7 mouse cellular contexts compared by ENCODE assay signal in the genomic region with DNA sequence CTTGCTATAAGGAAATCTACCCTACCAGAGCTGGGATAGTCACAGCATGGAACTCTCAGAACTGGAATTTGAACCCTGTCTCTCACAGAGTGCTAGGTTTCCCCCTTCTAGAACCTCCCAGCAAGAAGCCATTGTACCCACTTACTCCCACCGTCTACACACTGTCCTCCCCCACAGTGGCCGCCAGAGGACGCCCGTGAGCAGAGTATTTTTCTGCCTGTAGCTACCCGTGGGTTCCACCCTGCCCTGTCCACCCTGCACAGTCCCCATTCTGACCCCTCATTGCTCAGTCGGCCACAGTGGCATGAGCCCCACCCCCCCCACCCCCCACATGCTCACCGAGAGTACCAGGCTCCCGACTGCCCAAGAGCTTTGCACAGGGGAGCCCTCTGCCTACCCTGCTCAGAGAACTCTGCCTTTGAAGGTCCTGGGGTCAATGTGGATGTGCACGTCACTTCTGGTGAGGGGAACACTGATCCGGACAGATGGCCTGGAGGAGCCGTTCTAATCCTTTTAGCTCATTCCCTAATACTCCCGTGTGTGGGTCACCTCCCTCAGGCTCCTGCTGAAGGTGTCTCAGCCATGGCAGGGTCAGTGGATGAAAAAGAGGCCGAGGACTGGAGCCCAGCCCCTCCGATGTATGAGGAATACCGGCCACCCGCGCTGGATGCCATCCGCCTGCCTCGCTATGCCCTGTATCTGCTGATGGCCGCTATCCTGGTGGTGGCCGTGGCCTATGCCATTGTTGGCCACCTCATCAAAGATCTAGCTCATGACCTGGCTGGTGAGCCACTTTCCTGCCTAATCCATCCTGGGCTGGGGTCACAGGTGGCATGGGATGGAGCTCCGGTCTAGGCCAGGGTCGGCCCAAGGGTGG. TPM values are rescaled to one million over a fixed set of nuclear protein-coding genes. Genes with fewer than 3 reads are reported as not detected.
DNase-seq lines count a peak whose midpoint lies in the region; ATAC-seq lines count a peak whose summit lies in the region.

No protein-coding gene starts in this region.

- WGBS in forebrain, embryonic 13.5 days, result 57% methylated on average over 22 of the region's 23 CpGs

- H3K4me3 ChIP-seq in forebrain, embryonic 13.5 days, result no peak overlapping the region

- DNase-seq in Muller cell, postnatal 12 days (ENCODE audit: inconsistent ontology term), result peak; percentile 78
- DNase-seq in brain, adult 2 months (ENCODE audit: low read depth, low spot score), result peak; percentile 65
- DNase-seq in layer of hippocampus, postnatal 25 days (ENCODE audit: extremely low spot score in 1 of 2, low spot score in 1 of 2), result peak; percentile 75 to 86
- DNase-seq in lung, postnatal 36 days, result peak; percentile 79
- peak; percentile 80 for DNase-seq in retina, postnatal 7 days (ENCODE audit: low read depth, low spot score)

- peaks cover 28% of the 10 kb centered on the region for H3K4me1 ChIP-seq in forebrain, embryonic 13.5 days

- H3K36me3 ChIP-seq in forebrain, embryonic 13.5 days (ENCODE audit: poor library complexity, severe bottlenecking), result peaks cover 48% of the 10 kb centered on the region

- H3K27me3 ChIP-seq in forebrain, embryonic 13.5 days, result no peaks in the 10 kb centered on the region

- ATAC-seq in forebrain, embryonic 13.5 days, result peak; percentile 60
- ATAC-seq in hematopoietic stem cell, adult 5-6 weeks (replicated peaks in 1 of 2; ENCODE audit: insufficient read depth in 1 of 2, low FRiP score in 2 of 2, low TSS enrichment in 1 of 2, low read depth in 1 of 2, poor library complexity in 2 of 2, severe bottlenecking in 2 of 2), result peak; percentile 62 to 65; a peak in 3 of 4 replicates

- no peaks in the 10 kb centered on the region for H3K9me3 ChIP-seq in forebrain, embryonic 13.5 days (replicated peaks)

- no peak overlapping the region for H3K4me2 ChIP-seq in forebrain, embryonic 13.5 days

- H3K9ac ChIP-seq in forebrain, embryonic 13.5 days, result no peak overlapping the region

- no peak overlapping the region for H3K27ac ChIP-seq in forebrain, embryonic 13.5 days

RNA-seq across cellular contexts. Expression of a gene that starts 1.2 kb away (rescaled TPM):
- polyA plus RNA-seq in forebrain, embryonic 13.5 days (2015; fragmentation: Nextera tagmentation; extraction: Ambion mirVana), result 2.1 and 2.3 TPM in 2 replicates
- total RNA-seq in hematopoietic stem cell, adult 5-6 weeks (2017), result not detected in 2 replicates
- 1 to 10 TPM; 3.2 to 4.7 TPM for total RNA-seq in layer of hippocampus, postnatal 25 days (2021)

RNA-seq across cellular contexts. Expression of a gene that starts 2.8 kb away (rescaled TPM):
- polyA plus RNA-seq in forebrain, embryonic 13.5 days (2015; fragmentation: Nextera tagmentation; extraction: Ambion mirVana), result 1.8 TPM in 2 replicates
- 17.4 and 20.4 TPM in 2 replicates for total RNA-seq in hematopoietic stem cell, adult 5-6 weeks (2017)
- total RNA-seq in layer of hippocampus, postnatal 25 days (2021), result 1 to 10 TPM; 1.4 to 3.1 TPM

RNA-seq across cellular contexts. Expression of a gene that starts 5.8 kb away (rescaled TPM):
- 4.2 and 5.8 TPM in 2 replicates for polyA plus RNA-seq in forebrain, embryonic 13.5 days (2015; fragmentation: Nextera tagmentation; extraction: Ambion mirVana)
- 6.9 TPM in 1 of 2 replicates, not detected in the other for total RNA-seq in hematopoietic stem cell, adult 5-6 weeks (2017)
- total RNA-seq in layer of hippocampus, postnatal 25 days (2021), result 1 to 10 TPM; 2.6 to 3.7 TPM

RNA-seq across cellular contexts. Expression of a gene that starts 5.8 kb away (rescaled TPM):
- 76.7 and 87.3 TPM in 2 replicates for polyA plus RNA-seq in forebrain, embryonic 13.5 days (2015; fragmentation: Nextera tagmentation; extraction: Ambion mirVana)
- 13.2 and 15.3 TPM in 2 replicates for total RNA-seq in hematopoietic stem cell, adult 5-6 weeks (2017)
- 10 to 100 TPM; 79.1 to 87.1 TPM for total RNA-seq in layer of hippocampus, postnatal 25 days (2021)

RNA-seq across cellular contexts. Expression of a gene that starts 11.7 kb away (rescaled TPM):
- 117 and 128 TPM in 2 replicates for polyA plus RNA-seq in forebrain, embryonic 13.5 days (2015; fragmentation: Nextera tagmentation; extraction: Ambion mirVana)
- total RNA-seq in hematopoietic stem cell, adult 5-6 weeks (2017), result 11.6 and 17.2 TPM in 2 replicates
- total RNA-seq in layer of hippocampus, postnatal 25 days (2021), result 10 to 100 TPM; 65.9 to 66.6 TPM
